Mouse (Mus musculus): ENCODE results near the gene Ephb2. TPM values are rescaled to one million over a fixed set of nuclear protein-coding genes. Genes with fewer than 3 reads are reported as not detected.

The Ephb2 gene
- polyA plus RNA-seq, 1 experiment from 2014 or later: 0.07 TPM

DNA sequence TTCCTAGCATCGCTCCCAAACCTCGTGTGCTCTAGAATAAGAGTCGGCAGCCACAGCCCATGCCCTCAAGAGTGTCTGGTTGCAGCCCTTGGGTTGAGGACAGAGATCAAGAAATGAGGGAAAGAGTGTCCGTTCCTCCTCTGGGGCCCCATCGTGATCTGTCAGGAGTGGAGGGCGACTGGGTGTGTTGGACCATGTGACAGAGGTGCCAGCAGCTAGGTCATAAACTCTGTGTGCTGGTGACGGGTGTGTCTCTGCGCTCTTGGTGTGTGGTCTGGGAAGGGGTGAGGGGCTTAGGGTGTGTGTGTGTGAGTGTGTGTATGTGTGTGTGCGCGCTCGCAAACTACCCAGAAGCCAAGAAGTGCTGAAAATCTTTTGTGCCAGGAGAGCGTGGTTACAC, 17.2 kb upstream of the Ephb2 start:
- Histone ChIP-seq H3K79me2 (ENCODE audit: inconsistent target) (no peaks in the 10 kb centered on the region), H3K27ac (no peak overlapping the region), H3K36me3 (ENCODE audit: inconsistent target) (no peaks in the 10 kb centered on the region), H3K4me3 (ENCODE audit: inconsistent target) (no peak overlapping the region)
- 93% methylated on average over 12 of the region's 12 CpGs for WGBS (ENCODE audit: missing documents)

GRCm38 (mm10) chr4:136852119-136852518, 16.3 kb upstream of the Ephb2 start:
- 85% methylated on average over 5 of the region's 5 CpGs for WGBS (ENCODE audit: missing documents)
- no peak overlapping the region for H3K4me3 ChIP-seq (ENCODE audit: inconsistent target)
- no peak overlapping the region for H3K27ac ChIP-seq
- H3K79me2 ChIP-seq (ENCODE audit: inconsistent target): no peaks in the 10 kb centered on the region
- H3K36me3 ChIP-seq (ENCODE audit: inconsistent target): no peaks in the 10 kb centered on the region

DNA sequence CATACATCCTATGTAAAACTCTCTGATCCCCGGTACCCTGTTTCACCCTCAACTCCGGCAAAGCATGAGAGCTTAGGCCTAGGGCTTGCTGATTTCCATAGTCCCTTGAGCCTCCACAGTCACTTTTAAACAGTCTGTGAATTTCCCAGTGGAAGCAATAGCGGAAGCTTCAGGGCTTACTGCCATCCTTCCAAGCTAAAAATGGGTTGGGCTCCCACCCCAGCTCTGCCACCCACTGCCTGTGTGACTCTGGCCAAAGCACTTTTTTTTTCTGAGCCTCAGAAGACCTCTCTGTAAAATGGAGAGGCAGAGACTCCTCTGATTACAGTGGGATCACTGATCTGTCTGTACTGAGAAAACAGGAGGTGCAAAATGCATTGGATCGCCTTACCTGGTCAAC, 12.8 kb upstream of the Ephb2 start:
- Histone ChIP-seq H3K4me3 (ENCODE audit: inconsistent target) (no peak overlapping the region), H3K36me3 (ENCODE audit: inconsistent target) (no peaks in the 10 kb centered on the region), H3K79me2 (ENCODE audit: inconsistent target) (no peaks in the 10 kb centered on the region), H3K27ac (no peak overlapping the region)
- WGBS (ENCODE audit: missing documents): 79% methylated on average over 4 of the region's 4 CpGs

DNA sequence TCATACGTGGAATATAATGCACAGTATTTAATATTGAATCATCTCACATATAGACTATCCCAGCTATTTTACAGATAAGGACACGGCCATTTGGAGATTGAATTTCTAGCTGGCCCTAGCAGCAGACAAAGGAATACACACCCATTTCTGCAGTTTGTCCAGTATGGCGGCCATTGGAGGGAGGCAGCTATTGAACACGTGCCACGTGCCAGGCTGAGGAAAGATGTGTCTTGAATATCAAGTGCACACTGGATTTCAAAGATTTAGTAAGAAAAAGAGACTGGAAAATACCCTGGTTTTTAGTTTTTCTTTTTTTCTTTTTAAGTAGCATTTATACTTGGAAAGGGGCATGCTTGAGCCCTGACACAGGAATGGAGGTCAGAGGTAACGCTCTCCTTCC, 11.4 kb upstream of the Ephb2 start:
- no peaks in the 10 kb centered on the region for H3K79me2 ChIP-seq (ENCODE audit: inconsistent target)
- H3K4me3 ChIP-seq (ENCODE audit: inconsistent target): no peak overlapping the region
- 95% methylated on average over 6 of the region's 6 CpGs for WGBS (ENCODE audit: missing documents)

DNA sequence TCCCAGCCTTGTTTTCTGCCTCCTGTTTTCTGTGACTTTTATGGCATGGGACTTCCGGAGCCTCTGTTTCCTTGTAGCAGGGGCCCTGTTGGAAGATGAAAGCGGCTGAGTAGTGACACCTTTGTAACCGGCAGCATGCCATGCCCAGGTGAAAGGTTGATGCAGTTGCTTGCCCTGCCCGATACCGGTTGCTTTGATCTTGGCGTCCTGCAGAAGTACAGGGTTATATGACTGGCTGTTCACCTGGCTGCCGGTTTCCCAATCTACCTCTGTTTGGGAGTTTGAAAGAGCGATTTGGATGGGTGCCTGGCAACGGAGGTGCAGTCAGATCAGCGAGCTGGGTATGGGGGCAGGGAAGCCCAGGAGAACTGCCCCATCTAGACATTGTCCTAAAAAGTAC, 7.0 kb upstream of the Ephb2 start:
- Histone ChIP-seq H3K79me2 (ENCODE audit: inconsistent target) (no peaks in the 10 kb centered on the region), H3K36me3 (ENCODE audit: inconsistent target) (no peaks in the 10 kb centered on the region), H3K4me3 (ENCODE audit: inconsistent target) (no peak overlapping the region), H3K27ac (no peak overlapping the region)
- 92% methylated on average over 10 of the region's 10 CpGs for WGBS (ENCODE audit: missing documents)

More for the DNA sequence above, 11.4 kb upstream of the Ephb2 start:
- H3K27ac ChIP-seq: no peak overlapping the region
- no peaks in the 10 kb centered on the region for H3K36me3 ChIP-seq (ENCODE audit: inconsistent target)

DNA sequence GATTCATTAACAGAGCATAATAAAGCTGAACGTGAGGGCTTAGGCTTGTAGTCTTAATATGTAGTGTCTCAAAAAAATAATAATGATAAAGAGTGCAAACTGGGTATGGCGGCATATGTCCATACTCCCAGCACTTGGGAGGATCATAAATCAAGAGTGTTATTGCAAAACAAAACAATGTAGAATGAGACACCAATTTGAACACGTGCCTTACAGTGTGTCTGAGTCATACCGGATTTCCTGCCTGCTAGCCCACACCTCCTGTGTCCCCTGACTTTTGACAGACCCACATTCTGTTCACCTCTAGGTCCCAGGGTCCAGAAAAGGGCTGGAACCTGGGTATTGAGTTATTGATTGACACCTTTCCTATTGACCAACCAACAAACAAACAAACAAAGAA, 6.2 kb upstream of the Ephb2 start:
- WGBS (ENCODE audit: missing documents): 2% methylated on average over 4 of the region's 4 CpGs
- Histone ChIP-seq H3K4me3 (ENCODE audit: inconsistent target) (no peak overlapping the region), H3K27ac (no peak overlapping the region), H3K79me2 (ENCODE audit: inconsistent target) (no peaks in the 10 kb centered on the region), H3K36me3 (ENCODE audit: inconsistent target) (no peaks in the 10 kb centered on the region)

GRCm38 (mm10) chr4:136841056-136841455, 5.3 kb upstream of the Ephb2 start:
- Histone ChIP-seq H3K79me2 (ENCODE audit: inconsistent target) (no peaks in the 10 kb centered on the region), H3K36me3 (ENCODE audit: inconsistent target) (no peaks in the 10 kb centered on the region), H3K4me3 (ENCODE audit: inconsistent target) (no peak overlapping the region), H3K27ac (no peak overlapping the region)
- 19% methylated on average over 5 of the region's 5 CpGs for WGBS (ENCODE audit: missing documents)

DNA sequence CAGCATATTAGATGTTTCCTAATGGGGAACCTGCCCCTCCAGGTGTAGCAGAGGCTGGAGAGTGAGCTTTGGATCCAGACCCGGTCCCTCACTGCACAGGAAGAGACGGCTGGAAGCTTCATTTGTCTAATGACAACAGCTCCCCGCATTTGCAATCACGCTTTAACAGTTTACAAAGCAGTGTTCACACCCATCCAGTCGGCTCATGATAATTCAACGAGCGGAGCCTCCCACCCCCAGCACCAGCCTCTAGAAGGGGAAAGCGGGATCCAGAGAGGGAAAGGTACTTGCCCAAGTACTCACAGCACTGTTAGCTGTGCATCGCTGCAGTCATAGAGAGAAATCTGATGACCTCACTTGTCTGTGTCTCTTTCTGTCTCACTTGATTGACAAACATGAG, 2.7 kb upstream of the Ephb2 start:
- H3K27ac ChIP-seq: no peak overlapping the region
- no peaks in the 10 kb centered on the region for H3K36me3 ChIP-seq (ENCODE audit: inconsistent target)
- H3K4me3 ChIP-seq (ENCODE audit: inconsistent target): no peak overlapping the region
- 96% methylated on average over 9 of the region's 9 CpGs for WGBS (ENCODE audit: missing documents)
- no peaks in the 10 kb centered on the region for H3K79me2 ChIP-seq (ENCODE audit: inconsistent target)

DNA sequence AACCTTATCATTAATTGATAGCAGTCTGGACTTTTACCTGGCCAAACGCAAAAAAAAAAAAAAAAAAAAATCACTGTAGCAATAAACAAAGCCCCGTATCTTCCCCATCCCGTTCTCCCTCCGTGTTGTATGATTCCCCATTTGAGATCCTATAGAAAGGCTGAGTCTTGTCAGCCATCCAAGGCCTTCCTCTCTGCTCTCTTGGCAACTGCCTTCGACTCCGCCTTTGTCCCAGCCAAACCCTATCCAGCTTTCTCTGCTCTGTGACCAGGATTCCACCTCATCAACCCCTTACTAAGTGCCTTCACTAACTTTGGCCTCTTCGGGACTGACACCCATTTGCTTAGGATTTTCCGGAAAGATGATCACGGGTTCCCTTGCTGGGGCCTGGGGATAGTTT, 2.2 kb upstream of the Ephb2 start:
- no peaks in the 10 kb centered on the region for H3K79me2 ChIP-seq (ENCODE audit: inconsistent target)
- no peak overlapping the region for H3K27ac ChIP-seq
- H3K36me3 ChIP-seq (ENCODE audit: inconsistent target): no peaks in the 10 kb centered on the region
- H3K4me3 ChIP-seq (ENCODE audit: inconsistent target): no peak overlapping the region
- WGBS (ENCODE audit: missing documents): 87% methylated on average over 6 of the region's 9 CpGs

GRCm38 (mm10) chr4:136836387-136836931, 671 bp upstream of the Ephb2 start:
- Histone ChIP-seq H3K36me3 (ENCODE audit: inconsistent target) (no peaks in the 10 kb centered on the region), H3K79me2 (ENCODE audit: inconsistent target) (no peaks in the 10 kb centered on the region), H3K4me3 (ENCODE audit: inconsistent target) (no peak overlapping the region), H3K27ac (no peak overlapping the region)
- 10% methylated on average over 26 of the region's 27 CpGs for WGBS (ENCODE audit: missing documents)

DNA sequence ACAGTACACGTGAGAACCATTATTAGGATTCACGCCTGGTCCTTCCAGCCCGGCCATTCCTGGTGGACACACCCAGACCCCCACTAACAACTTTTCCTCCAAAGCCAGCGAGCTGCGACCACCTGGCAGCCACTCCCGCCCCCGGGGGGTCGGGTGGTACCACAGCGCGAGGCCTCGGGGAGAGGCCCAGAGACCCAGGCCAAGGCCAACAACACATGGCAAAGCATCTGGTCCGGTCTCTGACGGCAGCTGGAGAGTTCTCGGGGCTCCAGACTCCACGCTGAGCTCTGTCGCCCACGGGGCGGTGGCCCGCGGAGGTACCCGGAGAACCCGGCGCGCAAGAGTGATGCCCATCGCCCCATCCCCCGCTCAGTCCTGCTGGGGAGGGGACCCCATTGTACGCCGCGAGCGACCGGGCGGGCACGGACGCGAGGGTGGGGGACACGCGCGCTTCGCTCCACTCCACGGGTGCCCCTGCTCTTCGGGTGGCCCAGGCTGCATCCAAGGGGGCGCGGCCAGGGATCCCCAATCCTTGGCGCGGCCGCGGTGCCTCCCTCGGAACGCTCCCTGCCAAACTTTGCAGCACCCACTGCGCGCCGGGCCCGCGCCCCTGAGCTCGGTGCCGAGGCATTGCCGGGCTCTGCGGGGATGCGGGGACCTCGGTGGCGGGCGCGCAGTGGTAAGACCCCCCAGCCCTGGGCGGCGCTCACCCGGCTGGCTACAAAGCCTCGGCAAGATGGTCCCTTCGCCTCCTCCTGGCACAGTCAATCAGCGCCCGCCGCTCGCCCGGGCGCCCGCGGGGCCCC, 770 bp downstream of the Ephb2 start:
- Histone ChIP-seq H3K27ac (no peak overlapping the region), H3K79me2 (ENCODE audit: inconsistent target) (no peaks in the 10 kb centered on the region), H3K36me3 (ENCODE audit: inconsistent target) (no peaks in the 10 kb centered on the region), H3K4me3 (ENCODE audit: inconsistent target) (no peak overlapping the region)
- 4% methylated on average over 57 of the region's 76 CpGs for WGBS (ENCODE audit: missing documents)

- Histone ChIP-seq H3K4me3 (ENCODE audit: inconsistent target) (no peak overlapping the region), H3K36me3 (ENCODE audit: inconsistent target) (no peaks in the 10 kb centered on the region), H3K27ac (no peak overlapping the region), H3K79me2 (ENCODE audit: inconsistent target) (no peaks in the 10 kb centered on the region)
- 5% methylated on average over 12 of the region's 12 CpGs for WGBS (ENCODE audit: missing documents)
Observed at GRCm38 (mm10) chr4:136834439-136834814, 1.4 kb downstream of the Ephb2 start.

GRCm38 (mm10) chr4:136833619-136834351, 2.0 kb downstream of the Ephb2 start:
- no peaks in the 10 kb centered on the region for H3K79me2 ChIP-seq (ENCODE audit: inconsistent target)
- H3K27ac ChIP-seq: no peak overlapping the region
- WGBS (ENCODE audit: missing documents): 71% methylated on average over 20 of the region's 21 CpGs
- H3K36me3 ChIP-seq (ENCODE audit: inconsistent target): no peaks in the 10 kb centered on the region
- H3K4me3 ChIP-seq (ENCODE audit: inconsistent target): no peak overlapping the region

DNA sequence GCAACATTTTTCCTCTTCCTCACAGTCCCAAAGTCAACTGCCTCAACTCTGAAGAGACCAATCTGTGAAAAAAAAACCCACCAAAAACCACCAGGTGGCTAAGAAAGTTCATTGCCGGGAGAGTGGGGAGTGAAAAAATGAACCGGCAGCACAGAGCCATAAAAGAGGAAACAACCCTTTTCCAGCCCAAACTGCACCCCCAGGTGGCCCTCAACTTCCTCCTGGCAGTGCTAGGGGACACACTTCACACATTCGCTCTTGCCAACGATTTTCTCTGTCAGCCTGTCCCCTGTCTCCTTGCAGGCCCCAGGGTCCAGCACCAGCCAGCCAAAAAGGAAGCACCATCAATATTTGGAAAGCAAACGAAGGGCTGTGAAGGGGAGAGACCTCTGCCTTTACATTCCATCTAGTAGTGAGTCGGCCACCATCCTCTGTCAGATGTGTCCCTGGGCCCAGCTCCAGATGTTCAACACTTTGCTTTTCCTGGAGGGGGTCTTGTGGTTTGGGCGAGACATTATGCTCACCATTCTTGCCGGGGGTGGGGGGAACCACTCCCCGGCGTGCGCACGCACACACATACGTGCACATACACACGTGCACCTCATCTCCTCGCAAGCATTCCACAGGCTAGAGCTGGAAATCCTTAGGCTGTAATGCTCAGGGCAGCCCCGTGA, 3.1 kb downstream of the Ephb2 start:
- H3K4me3 ChIP-seq (ENCODE audit: inconsistent target): no peak overlapping the region
- H3K27ac ChIP-seq: no peak overlapping the region
- WGBS (ENCODE audit: missing documents): 32% methylated on average over 16 of the region's 16 CpGs

More for the DNA sequence above, 3.1 kb downstream of the Ephb2 start:
- Histone ChIP-seq H3K79me2 (ENCODE audit: inconsistent target) (no peaks in the 10 kb centered on the region), H3K36me3 (ENCODE audit: inconsistent target) (no peaks in the 10 kb centered on the region)
